Mouse (Mus musculus) testis, adult 2 months (tissue): ENCODE measurements around the gene Guk1.

Source experiments
- CTCF ChIP-seq: fragments of 200-500 bp; IDR thresholded peaks from 2 replicates; pipeline ENCODE4 v1.5.1; 2012; ENCODE audit warnings: low read depth, mild to moderate bottlenecking, inconsistent platforms, low read length, moderate library complexity; ENCODE audit not compliant: control insufficient read depth, insufficient read depth, insufficient replicate concordance
- POLR2A ChIP-seq: fragments of 200-500 bp; IDR thresholded peaks from 2 replicates; pipeline ENCODE4 v1.6.1; 2012; ENCODE audit warnings: low read depth, mild to moderate bottlenecking, inconsistent platforms, low read length, moderate library complexity; ENCODE audit not compliant: control insufficient read depth

DNA sequence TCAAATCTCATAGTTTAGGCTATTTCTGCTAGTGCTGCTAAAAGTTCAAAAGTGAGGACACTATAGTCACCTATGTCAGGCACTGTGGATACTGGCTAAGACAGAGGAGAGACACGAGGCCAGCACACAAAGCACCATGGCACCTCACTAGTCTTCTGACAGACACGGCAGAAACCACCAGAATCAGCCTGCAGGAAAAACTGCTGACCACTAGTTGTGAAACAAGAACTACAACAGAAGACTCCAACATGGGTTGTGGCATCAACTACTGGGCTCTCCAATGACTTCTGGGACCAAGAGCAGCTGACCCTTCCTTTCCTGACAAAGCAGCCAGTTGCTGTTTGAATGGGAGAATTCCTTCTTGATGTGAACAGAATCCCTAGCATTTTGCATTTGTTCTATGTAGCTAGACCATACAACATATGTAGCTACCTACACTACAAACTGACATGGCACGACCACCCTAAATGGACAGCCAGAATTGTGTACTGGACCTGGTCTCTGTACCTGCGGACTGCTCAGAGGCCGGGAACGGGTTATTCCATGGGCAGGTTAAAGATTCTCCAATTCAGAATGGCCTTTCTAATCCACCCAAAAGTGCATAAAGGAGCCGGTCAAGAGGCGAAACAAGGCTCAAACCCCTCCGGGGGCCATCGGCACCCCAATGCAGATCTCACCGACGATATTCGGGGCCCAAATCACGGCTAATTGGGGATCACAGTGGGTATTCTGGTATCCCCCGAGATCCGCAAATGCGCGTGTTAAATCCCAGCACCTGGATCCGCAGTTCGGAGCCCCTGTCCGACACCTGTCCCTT is 35.0 kb upstream of the Guk1 start:
- TF ChIP-seq CTCF (no peak), POLR2A (no peak)
